Mouse (Mus musculus): ENCODE measurements at regions not wholly inside any gene's neighbourhood (a gene's known extent, or its start where the extent isn't known, plus 50 kb on each side); places are given as distances from the start of the nearest gene placed in this dataset.

GRCm38 (mm10) chr16:77931025-77931723 lies 329.3 kb upstream of the Gm11146 start:
- TF ChIP-seq POLR2A (IDR thresholded peaks at IDR 0.05; ENCODE audit: borderline replicate concordance, extremely low read depth, insufficient read depth, insufficient read length): no peak
- Histone ChIP-seq H3K9ac (ENCODE audit: low read depth, low read length, severe bottlenecking) (no peak overlapping the region), H3K27ac (replicated peaks; ENCODE audit: low read depth, low read length) (no peak overlapping the region), H3K4me3 (replicated peaks; ENCODE audit: low read length) (no peak overlapping the region), H3K4me1 (ENCODE audit: control insufficient read depth, insufficient read depth, low read length) (no peaks in the 10 kb centered on the region), H3K4me2 (replicated peaks; ENCODE audit: low read depth, low read length, severe bottlenecking) (no peak overlapping the region), H3K9me3 (ENCODE audit: control insufficient read depth, low read length) (no peaks in the 10 kb centered on the region), H3K36me3 (ENCODE audit: control insufficient read depth, insufficient read depth, low read length) (no peaks in the 10 kb centered on the region), H3K27me3 (ENCODE audit: control insufficient read depth, insufficient read depth, low read length) (no peaks in the 10 kb centered on the region)
- ATAC-seq (ENCODE audit: low FRiP score, low read depth) (no peak), DNase-seq (ENCODE audit: low spot score) (no peak)
- 69% methylated on average over 9 of the region's 9 CpGs for WGBS

- WGBS: 22% methylated on average over 6 of the region's 6 CpGs
- ATAC-seq (ENCODE audit: low FRiP score, low read depth) (peak; percentile 89), DNase-seq (ENCODE audit: low spot score) (peak; percentile 72)
- H3K9ac ChIP-seq (ENCODE audit: low read depth, low read length, severe bottlenecking): no peak overlapping the region
- H3K9me3 ChIP-seq (ENCODE audit: control insufficient read depth, low read length): no peaks in the 10 kb centered on the region
- TF ChIP-seq POLR2A (IDR thresholded peaks at IDR 0.05; ENCODE audit: borderline replicate concordance, extremely low read depth, insufficient read depth, insufficient read length): no peak
- peak overlapping the region; percentile 11; the same call in 1 of the 2 replicates for H3K27ac ChIP-seq (replicated peaks; ENCODE audit: low read depth, low read length)
- no peak overlapping the region for H3K4me3 ChIP-seq (replicated peaks; ENCODE audit: low read length)
- H3K4me1 ChIP-seq (ENCODE audit: control insufficient read depth, insufficient read depth, low read length): peaks cover 10% of the 10 kb centered on the region
- H3K36me3 ChIP-seq (ENCODE audit: control insufficient read depth, insufficient read depth, low read length): no peaks in the 10 kb centered on the region
- no peaks in the 10 kb centered on the region for H3K27me3 ChIP-seq (ENCODE audit: control insufficient read depth, insufficient read depth, low read length)
- no peak overlapping the region for H3K4me2 ChIP-seq (replicated peaks; ENCODE audit: low read depth, low read length, severe bottlenecking)
Observed at GRCm38 (mm10) chr16:77914160-77915070, 312.5 kb upstream of the Gm11146 start.

GRCm38 (mm10) chr16:77894247-77894646 lies 292.4 kb upstream of the Gm11146 start:
- ATAC-seq (ENCODE audit: low FRiP score, low read depth) (no peak), DNase-seq (ENCODE audit: low spot score) (no peak)
- H3K27me3 ChIP-seq (ENCODE audit: control insufficient read depth, insufficient read depth, low read length): no peaks in the 10 kb centered on the region
- H3K4me3 ChIP-seq (replicated peaks; ENCODE audit: low read length): no peak overlapping the region
- no peaks in the 10 kb centered on the region for H3K4me1 ChIP-seq (ENCODE audit: control insufficient read depth, insufficient read depth, low read length)
- no peaks in the 10 kb centered on the region for H3K36me3 ChIP-seq (ENCODE audit: control insufficient read depth, insufficient read depth, low read length)
- H3K9me3 ChIP-seq (ENCODE audit: control insufficient read depth, low read length): no peaks in the 10 kb centered on the region
- no peak overlapping the region for H3K27ac ChIP-seq (replicated peaks; ENCODE audit: low read depth, low read length)
- no peak overlapping the region for H3K4me2 ChIP-seq (replicated peaks; ENCODE audit: low read depth, low read length, severe bottlenecking)
- no peak overlapping the region for H3K9ac ChIP-seq (ENCODE audit: low read depth, low read length, severe bottlenecking)
- WGBS: 57% methylated on average over 2 of the region's 2 CpGs
- TF ChIP-seq POLR2A (IDR thresholded peaks at IDR 0.05; ENCODE audit: borderline replicate concordance, extremely low read depth, insufficient read depth, insufficient read length): no peak

GRCm38 (mm10) chr16:77893690-77894089 lies 291.8 kb upstream of the Gm11146 start:
- Histone ChIP-seq H3K9me3 (ENCODE audit: control insufficient read depth, low read length) (no peaks in the 10 kb centered on the region), H3K27me3 (ENCODE audit: control insufficient read depth, insufficient read depth, low read length) (no peaks in the 10 kb centered on the region), H3K36me3 (ENCODE audit: control insufficient read depth, insufficient read depth, low read length) (no peaks in the 10 kb centered on the region), H3K4me1 (ENCODE audit: control insufficient read depth, insufficient read depth, low read length) (no peaks in the 10 kb centered on the region), H3K9ac (ENCODE audit: low read depth, low read length, severe bottlenecking) (no peak overlapping the region), H3K4me3 (replicated peaks; ENCODE audit: low read length) (no peak overlapping the region), H3K4me2 (replicated peaks; ENCODE audit: low read depth, low read length, severe bottlenecking) (no peak overlapping the region), H3K27ac (replicated peaks; ENCODE audit: low read depth, low read length) (no peak overlapping the region)
- 26% methylated on average over 2 of the region's 2 CpGs for WGBS
- ATAC-seq (ENCODE audit: low FRiP score, low read depth): no peak
- no peak for TF ChIP-seq POLR2A (IDR thresholded peaks at IDR 0.05; ENCODE audit: borderline replicate concordance, extremely low read depth, insufficient read depth, insufficient read length)
- DNase-seq (ENCODE audit: low spot score): no peak

- Histone ChIP-seq H3K4me1 (ENCODE audit: control insufficient read depth, insufficient read depth, low read length) (no peaks in the 10 kb centered on the region), H3K4me2 (replicated peaks; ENCODE audit: low read depth, low read length, severe bottlenecking) (no peak overlapping the region), H3K4me3 (replicated peaks; ENCODE audit: low read length) (no peak overlapping the region), H3K36me3 (ENCODE audit: control insufficient read depth, insufficient read depth, low read length) (no peaks in the 10 kb centered on the region), H3K27me3 (ENCODE audit: control insufficient read depth, insufficient read depth, low read length) (no peaks in the 10 kb centered on the region), H3K9ac (ENCODE audit: low read depth, low read length, severe bottlenecking) (no peak overlapping the region), H3K27ac (replicated peaks; ENCODE audit: low read depth, low read length) (no peak overlapping the region), H3K9me3 (ENCODE audit: control insufficient read depth, low read length) (no peaks in the 10 kb centered on the region)
- no peak for TF ChIP-seq POLR2A (IDR thresholded peaks at IDR 0.05; ENCODE audit: borderline replicate concordance, extremely low read depth, insufficient read depth, insufficient read length)
- no peak for DNase-seq (ENCODE audit: low spot score)
- WGBS: 83% methylated on average over 2 of the region's 2 CpGs
- no peak for ATAC-seq (ENCODE audit: low FRiP score, low read depth)
Observed at GRCm38 (mm10) chr16:77892731-77893130, 290.8 kb upstream of the Gm11146 start.
